10 mouse cellular contexts compared by ENCODE assay signal in the genomic region with DNA sequence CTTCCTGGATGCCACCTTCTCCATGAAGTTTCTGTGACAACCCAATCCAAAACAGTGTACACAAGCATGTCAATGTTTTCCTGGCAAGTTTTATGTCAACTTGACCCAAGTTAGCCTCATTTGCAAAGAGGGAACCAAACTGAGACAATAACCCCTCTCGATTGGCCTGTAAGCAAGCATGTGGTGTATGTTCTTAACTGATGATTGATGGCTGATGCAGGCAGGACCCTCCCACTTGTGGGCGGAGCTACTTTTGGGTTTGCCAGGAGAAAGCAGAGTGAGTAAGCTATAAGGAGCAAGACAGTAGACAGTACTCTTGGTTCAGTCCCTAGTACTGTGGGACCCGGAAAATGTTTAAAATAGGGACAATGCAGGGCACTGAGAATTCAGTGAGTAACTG. TPM values are rescaled to one million over a fixed set of nuclear protein-coding genes. Genes with fewer than 3 reads are reported as not detected.
DNase-seq lines count a peak whose midpoint lies in the region; ATAC-seq and TF ChIP-seq lines count a peak whose summit lies in the region.
"Had no signal": no experiment of that assay in that cellular context is flagged by ENCODE, and none has a peak within 500 bp of the region (broad histone marks: within the 10 kb centered on the region; RNA-seq: fewer than 3 reads in every experiment).

No protein-coding gene starts in this region.

- no peak overlapping the region for H3K9ac ChIP-seq in lung, embryonic 14.5 days
- H3K9ac ChIP-seq in forebrain, embryonic 13.5 days: no peak overlapping the region
- H3K9ac ChIP-seq: lung, embryonic 15.5 days had no signal

- no peak for TF ChIP-seq POLR2A in lung, adult 2 months (IDR thresholded peaks at IDR 0.05; ENCODE audit: borderline replicate concordance, extremely low read depth, low read depth, low read length)

- H3K4me3 ChIP-seq in lung, embryonic 14.5 days (ENCODE audit: low read depth, low read length): no peak overlapping the region
- H3K4me3 ChIP-seq in lung, adult 2 months (replicated peaks; ENCODE audit: extremely low read depth, low read depth, low read length): no peak overlapping the region
- no peak overlapping the region for H3K4me3 ChIP-seq in forebrain, embryonic 13.5 days
- H3K4me3 ChIP-seq: lung, embryonic 15.5 days had no signal

- H3K4me2 ChIP-seq in lung, embryonic 14.5 days: no peak overlapping the region
- no peak overlapping the region for H3K4me2 ChIP-seq in forebrain, embryonic 13.5 days
- H3K4me2 ChIP-seq: lung, embryonic 15.5 days had no signal

- H3K27ac ChIP-seq in lung, embryonic 14.5 days (ENCODE audit: low read depth): no peak overlapping the region
- H3K27ac ChIP-seq in forebrain, embryonic 13.5 days: no peak overlapping the region
- H3K27ac ChIP-seq: lung, embryonic 15.5 days had no signal

- TF ChIP-seq CTCF in lung, embryonic 14.5 days (IDR thresholded peaks at IDR 0.05; ENCODE audit: low read depth): no peak
- no peak for TF ChIP-seq CTCF in lung, adult 2 months (IDR thresholded peaks at IDR 0.05; ENCODE audit: insufficient read depth, low read length)

- H3K36me3 ChIP-seq in lung, embryonic 14.5 days (ENCODE audit: insufficient read depth): no peaks in the 10 kb centered on the region
- H3K36me3 ChIP-seq in forebrain, embryonic 13.5 days (ENCODE audit: poor library complexity, severe bottlenecking): no peaks in the 10 kb centered on the region
- H3K36me3 ChIP-seq: lung, embryonic 15.5 days had no signal

- H3K27me3 ChIP-seq in lung, embryonic 14.5 days (ENCODE audit: insufficient read depth, low read length): no peaks in the 10 kb centered on the region
- no peaks in the 10 kb centered on the region for H3K27me3 ChIP-seq in forebrain, embryonic 13.5 days
- H3K27me3 ChIP-seq: lung, embryonic 15.5 days had no signal

- WGBS in lung, embryonic 14.5 days: 44% methylated on average over 3 of the region's 3 CpGs
- 51% methylated on average over 3 of the region's 3 CpGs for WGBS in lung, adult 2 months
- WGBS in forebrain, embryonic 13.5 days: 65% methylated on average over 3 of the region's 3 CpGs

- H3K4me1 ChIP-seq in lung, embryonic 14.5 days (ENCODE audit: insufficient read depth): no peaks in the 10 kb centered on the region
- H3K4me1 ChIP-seq in lung, adult 2 months (ENCODE audit: control insufficient read depth, insufficient read depth, low read length): no peaks in the 10 kb centered on the region
- H3K4me1 ChIP-seq in forebrain, embryonic 13.5 days: no peaks in the 10 kb centered on the region
- H3K4me1 ChIP-seq: lung, embryonic 15.5 days had no signal

- H3K9me3 ChIP-seq in lung, embryonic 14.5 days (ENCODE audit: low read depth, low read length): no peaks in the 10 kb centered on the region
- H3K9me3 ChIP-seq in forebrain, embryonic 13.5 days (replicated peaks): no peaks in the 10 kb centered on the region
- H3K9me3 ChIP-seq: lung, embryonic 15.5 days had no signal

- ATAC-seq in lung, embryonic 14.5 days (ENCODE audit: insufficient read depth): no peak
- ATAC-seq in megakaryocyte progenitor cell, adult 5-6 weeks (replicated peaks; ENCODE audit: poor library complexity): peak; percentile 93
- ATAC-seq in forebrain, embryonic 13.5 days: no peak

- peak; percentile 23 for DNase-seq in lung, embryonic 14.5 days
- no peak for DNase-seq in lung, adult 2 months
- peak; percentile 89 for DNase-seq in ZHBTc4 (ENCODE audit: low read depth, low spot score)
- peak; percentile 6 for DNase-seq in fibroblast of lung, adult 2 months (ENCODE audit: low read depth)
- DNase-seq in layer of hippocampus, adult 8-10 months (ENCODE audit: low spot score in 2 of 2): no peak
- DNase-seq in right cerebral cortex, postnatal 36 days (ENCODE audit: low spot score in 2 of 2): no peak
- DNase-seq: kidney, adult 11 months had no signal

RNA-seq across cellular contexts. Expression of a gene that starts 3.0 kb away (rescaled TPM):
- not detected in 2 replicates for polyA plus RNA-seq in lung, embryonic 14.5 days (2014; fragmentation: Nextera tagmentation; extraction: Ambion mirVana)
- 1.5 and 37.8 TPM in 2 replicates for polyA plus RNA-seq in lung, adult 2 months (2012; rRNA removed)
- not detected in 2 replicates for total RNA-seq in megakaryocyte progenitor cell, adult 5-6 weeks (2015)
- not detected in 2 replicates for total RNA-seq in megakaryocyte progenitor cell, adult 5-6 weeks (2017)
- total RNA-seq in layer of hippocampus, adult 8-10 months (2022): not detected
- polyA plus RNA-seq in forebrain, embryonic 13.5 days (2015; fragmentation: Nextera tagmentation; extraction: Ambion mirVana): 0.15 TPM in 1 of 2 replicates, not detected in the other
- polyA plus RNA-seq: lung, embryonic 15.5 days had no signal

RNA-seq across cellular contexts. Expression of a gene that starts 23.2 kb away (rescaled TPM):
- polyA plus RNA-seq in lung, embryonic 14.5 days (2014; fragmentation: Nextera tagmentation; extraction: Ambion mirVana): not detected in 2 replicates
- polyA plus RNA-seq in lung, adult 2 months (2012; rRNA removed): 4.7 TPM in 1 of 2 replicates, not detected in the other
- total RNA-seq in megakaryocyte progenitor cell, adult 5-6 weeks (2015): not detected in 2 replicates
- total RNA-seq in megakaryocyte progenitor cell, adult 5-6 weeks (2017): not detected in 2 replicates
- not detected for total RNA-seq in layer of hippocampus, adult 8-10 months (2022)
- polyA plus RNA-seq in forebrain, embryonic 13.5 days (2015; fragmentation: Nextera tagmentation; extraction: Ambion mirVana): not detected in 2 replicates
- polyA plus RNA-seq: lung, embryonic 15.5 days had no signal

RNA-seq across cellular contexts. Expression of a gene that starts 29.6 kb away (rescaled TPM):
- 21.5 and 22.3 TPM in 2 replicates for polyA plus RNA-seq in lung, embryonic 14.5 days (2014; fragmentation: Nextera tagmentation; extraction: Ambion mirVana)
- 17.7 and 19.0 TPM in 2 replicates for polyA plus RNA-seq in lung, adult 2 months (2012; rRNA removed)
- total RNA-seq in megakaryocyte progenitor cell, adult 5-6 weeks (2015): 5.8 and 6.4 TPM in 2 replicates
- total RNA-seq in megakaryocyte progenitor cell, adult 5-6 weeks (2017): 8.1 and 9.3 TPM in 2 replicates
- total RNA-seq in layer of hippocampus, adult 8-10 months (2022): 10 to 100 TPM; 22.6 to 26.0 (median 25.6) TPM
- polyA plus RNA-seq in forebrain, embryonic 13.5 days (2015; fragmentation: Nextera tagmentation; extraction: Ambion mirVana): 14.7 and 15.6 TPM in 2 replicates

RNA-seq across cellular contexts. Expression of a gene that starts 32.2 kb away (rescaled TPM):
- polyA plus RNA-seq in lung, embryonic 14.5 days (2014; fragmentation: Nextera tagmentation; extraction: Ambion mirVana): 3.5 and 4.2 TPM in 2 replicates
- polyA plus RNA-seq in lung, adult 2 months (2012; rRNA removed): 9.6 and 12.0 TPM in 2 replicates
- 4.8 and 6.5 TPM in 2 replicates for total RNA-seq in megakaryocyte progenitor cell, adult 5-6 weeks (2015)
- total RNA-seq in megakaryocyte progenitor cell, adult 5-6 weeks (2017): 5.9 and 6.4 TPM in 2 replicates
- total RNA-seq in layer of hippocampus, adult 8-10 months (2022): 10 to 100 TPM; 42.0 to 51.0 (median 44.1) TPM
- polyA plus RNA-seq in forebrain, embryonic 13.5 days (2015; fragmentation: Nextera tagmentation; extraction: Ambion mirVana): 4.6 and 4.7 TPM in 2 replicates

RNA-seq across cellular contexts. Expression of a gene that starts 51.7 kb away (rescaled TPM):
- polyA plus RNA-seq in lung, embryonic 14.5 days (2014; fragmentation: Nextera tagmentation; extraction: Ambion mirVana): 56.5 and 64.6 TPM in 2 replicates
- polyA plus RNA-seq in lung, adult 2 months (2012; rRNA removed): 95.0 and 116 TPM in 2 replicates
- total RNA-seq in megakaryocyte progenitor cell, adult 5-6 weeks (2015): 42.2 and 49.9 TPM in 2 replicates
- total RNA-seq in megakaryocyte progenitor cell, adult 5-6 weeks (2017): 53.6 and 58.1 TPM in 2 replicates
- total RNA-seq in layer of hippocampus, adult 8-10 months (2022): 100 to 1,000 TPM; 160 to 177 (median 162) TPM
- 85.2 and 86.3 TPM in 2 replicates for polyA plus RNA-seq in forebrain, embryonic 13.5 days (2015; fragmentation: Nextera tagmentation; extraction: Ambion mirVana)

Comparison
In these comparisons a context has a peak if more than half of its experiments do, and no peak if none do; other contexts are left out.
1. DNase-seq: peak in lung, embryonic 14.5 days (single experiment), ZHBTc4 (single experiment) and fibroblast of lung, adult 2 months (single experiment); none in lung, adult 2 months (single experiment), layer of hippocampus, adult 8-10 months (0 of 2) and right cerebral cortex, postnatal 36 days (0 of 2).